Mouse (Mus musculus) right cerebral cortex, adult 18-20 months (tissue): ENCODE measurements around the gene Tmem202.

ENCODE experiments used
- DNase-seq: peaks from one replicate; pipeline ENCODE4 v3.0.0; 2022; ENCODE audit warnings: mixed read lengths

The Tmem202 gene

GRCm38 (mm10) chr9:59533422-59533821, 6.2 kb downstream of the Tmem202 start:
- no peak for DNase-seq

- no peak for DNase-seq
Observed at GRCm38 (mm10) chr9:59531645-59532044, 8.0 kb downstream of the Tmem202 start.

GRCm38 (mm10) chr9:59528274-59528673, 11.4 kb downstream of the Tmem202 start:
- no peak for DNase-seq

DNA sequence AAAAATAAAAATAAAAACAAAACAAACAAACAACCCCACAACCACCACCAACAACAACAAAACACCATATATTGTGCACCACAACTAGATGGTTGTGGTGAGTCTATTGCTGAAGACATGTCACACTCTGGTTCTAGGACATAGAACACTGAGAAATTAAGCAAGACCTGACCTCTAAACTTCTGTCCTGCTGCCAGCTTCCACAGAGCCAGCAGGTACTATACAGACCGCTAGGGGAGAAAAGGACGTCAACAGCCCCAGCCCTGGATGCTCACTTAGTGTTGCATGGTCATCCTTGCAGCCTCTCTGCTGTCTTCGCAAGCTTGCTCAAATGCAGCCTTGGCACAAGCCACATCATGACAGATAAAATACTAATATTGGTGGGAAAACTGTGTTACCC, 12.1 kb downstream of the Tmem202 start:
- DNase-seq: no peak

- DNase-seq: no peak
Observed at GRCm38 (mm10) chr9:59526727-59527126, 12.9 kb downstream of the Tmem202 start.

DNA sequence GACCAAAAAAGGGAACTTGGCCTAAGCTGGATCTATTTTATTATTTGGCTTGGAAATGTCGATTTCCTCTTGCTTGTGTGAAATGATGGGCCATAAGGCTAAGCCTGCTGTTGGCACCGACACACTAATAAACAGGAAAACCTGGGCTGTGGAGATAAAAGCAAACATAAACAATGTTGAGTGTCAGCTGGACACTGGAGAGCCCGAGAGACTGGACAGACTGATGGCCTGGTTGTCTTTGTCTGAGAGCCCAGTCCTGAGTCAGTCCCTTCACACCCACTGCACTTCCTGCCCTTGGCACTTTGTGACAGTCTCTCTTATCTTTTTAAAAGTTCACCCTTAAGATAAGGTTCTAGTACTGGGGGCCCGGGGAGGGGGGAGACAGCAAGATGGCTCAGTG, 16.7 kb downstream of the Tmem202 start:
- DNase-seq: no peak

DNA sequence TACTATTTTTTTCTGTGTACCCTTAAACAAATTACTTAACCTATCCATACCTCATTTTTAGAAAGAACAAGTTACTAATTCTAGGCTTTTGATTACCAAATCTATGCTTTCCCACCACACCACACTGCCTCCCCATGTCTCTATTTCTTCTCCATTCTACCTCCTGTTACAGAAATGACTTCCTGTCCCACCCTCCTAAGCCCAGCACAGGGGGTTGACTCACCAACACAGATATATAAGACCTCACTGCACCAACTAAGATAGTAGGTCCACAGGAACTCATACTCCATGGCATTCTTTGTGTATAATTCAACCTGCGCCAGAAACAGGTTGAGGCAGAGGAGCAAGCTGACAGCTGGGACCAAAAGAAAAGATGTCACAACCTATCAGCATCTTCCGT, 20.3 kb downstream of the Tmem202 start:
- DNase-seq: no peak

GRCm38 (mm10) chr9:59518976-59519375, 20.7 kb downstream of the Tmem202 start:
- no peak for DNase-seq

- DNase-seq: no peak
Observed at GRCm38 (mm10) chr9:59517127-59517526, 22.5 kb downstream of the Tmem202 start.

DNA sequence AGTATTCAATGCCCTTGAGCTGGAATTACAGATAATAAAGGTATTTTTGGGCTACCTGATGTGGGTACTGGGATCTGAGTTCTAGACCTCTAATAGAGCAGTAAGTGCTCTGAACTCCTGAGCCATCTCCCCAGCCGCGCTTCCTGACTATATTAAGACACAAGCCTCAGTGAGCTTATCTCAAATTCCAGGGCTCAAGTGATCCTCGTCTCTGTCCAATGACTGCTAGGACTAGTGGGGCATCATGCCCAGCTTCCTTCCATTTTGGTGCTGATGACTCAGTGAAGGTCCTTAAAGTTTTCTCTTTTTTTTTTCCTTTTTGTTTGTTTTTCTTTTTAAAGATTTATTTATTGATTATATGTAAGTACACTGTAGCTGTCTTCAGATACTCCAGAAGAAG, 24.6 kb downstream of the Tmem202 start:
- no peak for DNase-seq

GRCm38 (mm10) chr9:59512381-59512780, 27.3 kb downstream of the Tmem202 start:
- DNase-seq: no peak

DNA sequence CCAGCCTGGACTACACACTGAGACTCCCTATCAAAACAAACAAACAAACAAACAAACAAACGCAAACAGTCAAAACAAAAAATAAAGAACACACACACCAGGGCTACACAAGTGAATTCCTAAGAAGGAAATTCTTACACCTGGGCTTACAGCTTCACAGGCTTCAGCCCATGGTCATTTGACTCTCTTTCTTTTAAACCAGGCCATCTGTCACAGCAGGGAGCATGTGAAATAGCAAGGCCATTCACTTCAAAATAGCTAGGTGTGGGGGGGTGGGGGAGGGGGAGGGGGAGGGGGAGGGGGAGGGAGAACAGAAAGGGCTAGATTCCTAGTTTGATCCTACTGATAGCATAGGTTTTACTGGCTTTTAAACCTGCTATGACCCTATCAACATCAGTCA, 31.5 kb downstream of the Tmem202 start:
- DNase-seq: no peak

GRCm38 (mm10) chr9:59487331-59487730, 52.3 kb downstream of the Tmem202 start:
- DNase-seq: no peak

DNA sequence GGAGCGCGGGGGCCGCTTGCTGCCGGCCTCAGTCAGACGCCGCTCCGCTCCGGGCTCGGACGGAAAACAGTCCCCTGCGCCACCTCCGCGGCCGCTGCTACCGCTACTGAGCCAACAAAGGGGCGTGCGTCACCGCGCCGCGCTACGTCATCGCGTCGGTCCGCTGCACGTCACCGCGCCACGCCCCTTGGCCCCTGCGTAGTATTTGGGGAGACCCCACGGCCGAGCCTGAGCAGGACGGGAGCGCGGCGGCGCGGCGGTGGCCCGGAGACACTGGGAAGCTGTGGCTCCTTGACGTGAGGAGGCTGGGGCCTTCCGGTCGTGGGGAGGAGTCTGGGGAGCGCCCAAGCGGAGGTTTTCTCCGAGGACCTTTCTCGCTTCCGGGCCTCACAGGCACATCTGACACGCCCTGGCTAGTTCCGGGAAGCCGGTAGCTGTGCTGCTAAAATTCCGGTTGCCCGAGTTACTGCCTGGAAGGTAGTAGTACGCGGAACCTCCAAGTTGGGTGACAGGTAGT, 53.0 kb downstream of the Tmem202 start, which contains the start of gene Arih1:
Gene Arih1, minus strand, starts transcription at position 70 of the 517 bp plus-strand sequence.
- DNase-seq: peak; percentile 99

- no peak for DNase-seq
Observed at GRCm38 (mm10) chr9:59486076-59486518, 53.5 kb downstream of the Tmem202 start.

- DNase-seq: peak; percentile 40
Observed at GRCm38 (mm10) chr9:59485511-59486075, 54.1 kb downstream of the Tmem202 start.

DNA sequence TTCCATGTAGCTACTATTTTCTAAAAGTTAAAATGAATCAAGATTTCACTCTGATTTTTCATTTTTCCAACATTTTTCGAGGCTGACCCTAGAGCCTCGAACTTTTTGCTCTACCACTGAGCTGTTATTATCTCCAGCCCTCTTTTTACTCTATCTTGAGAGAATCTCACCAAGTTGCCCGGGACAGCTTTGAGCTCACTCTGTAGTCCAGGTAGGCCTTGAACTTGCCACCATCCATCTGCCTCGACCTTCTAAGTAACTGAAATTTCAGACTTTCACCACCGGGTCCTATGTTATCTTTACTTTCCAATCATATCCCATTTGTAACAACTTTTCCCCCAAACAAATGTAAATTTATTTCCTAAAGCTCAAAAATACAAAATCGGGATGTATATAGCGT, 54.9 kb downstream of the Tmem202 start:
- DNase-seq: no peak

- DNase-seq: no peak
Observed at GRCm38 (mm10) chr9:59482419-59482818, 57.2 kb downstream of the Tmem202 start.

GRCm38 (mm10) chr9:59476617-59477016, 63.0 kb downstream of the Tmem202 start:
- DNase-seq: no peak

- DNase-seq: no peak
Observed at GRCm38 (mm10) chr9:59474838-59475237, 64.8 kb downstream of the Tmem202 start.

- no peak for DNase-seq
Observed at GRCm38 (mm10) chr9:59473171-59473570, 66.5 kb downstream of the Tmem202 start.

DNA sequence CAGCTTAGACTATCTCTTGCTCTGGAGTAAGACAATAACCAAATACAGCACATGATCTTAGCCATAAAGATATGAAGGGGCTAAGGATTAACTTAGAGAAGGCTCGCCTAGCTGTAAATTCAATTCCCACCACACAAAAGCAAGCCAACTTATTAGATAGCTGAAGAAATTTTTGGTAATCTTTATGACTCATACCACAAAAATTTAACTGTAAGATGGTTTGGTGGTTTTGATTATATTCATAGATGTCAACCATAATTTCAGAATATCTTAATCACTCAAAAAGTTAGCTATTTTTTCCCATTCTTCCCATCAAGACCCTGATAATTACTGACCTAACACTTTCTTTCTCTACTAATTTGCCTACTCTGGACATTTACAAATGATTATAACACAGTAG, 70.2 kb downstream of the Tmem202 start:
- DNase-seq: no peak
